Mouse (Mus musculus): ENCODE data around the gene Syce2.

Syce2 gene

DNA sequence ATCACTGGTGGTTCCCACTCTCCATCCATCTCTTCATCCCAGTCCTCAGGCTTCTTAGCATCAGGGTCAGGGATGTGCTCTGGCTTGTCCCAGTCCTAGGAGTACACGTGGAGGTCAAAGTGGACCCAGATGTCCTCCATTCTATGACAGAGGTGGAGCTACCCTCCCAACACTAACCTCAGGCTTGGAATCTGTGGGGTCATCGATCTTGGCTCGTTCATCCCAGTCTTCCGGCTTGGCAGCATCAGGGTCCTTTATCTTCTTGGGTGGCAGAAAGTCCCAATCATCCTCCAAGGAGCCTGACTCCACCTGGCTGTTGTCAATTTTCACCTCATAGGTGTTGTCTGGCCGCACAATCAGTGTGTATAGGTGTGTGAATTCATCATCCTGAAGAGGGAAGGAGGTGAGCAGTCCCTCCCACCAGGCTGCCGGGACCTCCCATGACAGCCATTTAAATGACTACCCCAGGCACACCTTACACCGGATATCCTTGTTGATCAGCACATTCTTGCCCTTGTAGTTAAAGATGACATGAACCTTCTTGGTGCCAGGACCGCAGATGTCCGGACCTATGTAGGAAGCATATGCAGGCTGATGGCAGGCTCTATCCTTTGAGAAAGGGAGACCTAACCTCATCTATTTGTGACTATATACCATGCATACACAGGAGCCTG lies 27.4 kb upstream of the Syce2 start:
- CTCF ChIA-PET, result interaction anchor here (0.6 kb wide), 1 partner anchor 11 kb away, joined by 3 read pairs; no protein-coding TSS in a partner anchor

DNA sequence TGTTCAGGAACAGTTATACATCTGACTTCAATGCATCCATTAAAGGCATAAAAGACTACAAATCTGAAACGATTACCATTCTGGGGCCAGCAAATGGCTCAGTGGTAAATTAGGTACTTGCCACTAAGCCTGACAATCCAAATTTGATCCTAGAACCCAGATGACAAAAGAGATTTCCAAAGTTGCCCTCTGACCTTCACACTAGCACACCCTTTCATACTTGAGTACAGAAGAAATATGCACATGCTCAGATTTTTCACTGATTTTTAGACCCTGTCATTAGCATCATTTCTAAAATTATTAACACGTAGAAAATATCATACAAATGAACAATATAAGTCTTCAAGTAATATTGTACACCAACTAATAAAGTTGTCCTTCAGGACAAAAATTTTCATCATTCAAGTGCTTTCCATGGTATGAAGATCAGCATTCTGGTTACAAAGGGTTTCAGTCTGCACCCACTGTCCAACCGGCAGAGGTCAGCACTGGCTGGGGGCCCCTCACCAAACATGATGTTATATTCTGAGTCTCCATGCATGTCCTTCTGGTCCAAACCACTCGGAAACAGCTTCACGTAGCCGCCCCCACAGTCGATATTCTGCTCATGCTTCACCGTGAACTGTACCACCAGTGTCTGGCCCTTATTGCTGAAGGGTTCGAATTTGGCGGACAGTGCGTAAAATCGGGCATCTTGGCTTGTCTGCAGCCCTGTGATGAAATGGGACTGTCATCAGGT lies 26.4 kb upstream of the Syce2 start:
- CTCF ChIA-PET, result interaction anchor here (0.6 kb wide), 1 partner anchor 218 kb away, joined by 3 read pairs; no protein-coding TSS in a partner anchor

DNA sequence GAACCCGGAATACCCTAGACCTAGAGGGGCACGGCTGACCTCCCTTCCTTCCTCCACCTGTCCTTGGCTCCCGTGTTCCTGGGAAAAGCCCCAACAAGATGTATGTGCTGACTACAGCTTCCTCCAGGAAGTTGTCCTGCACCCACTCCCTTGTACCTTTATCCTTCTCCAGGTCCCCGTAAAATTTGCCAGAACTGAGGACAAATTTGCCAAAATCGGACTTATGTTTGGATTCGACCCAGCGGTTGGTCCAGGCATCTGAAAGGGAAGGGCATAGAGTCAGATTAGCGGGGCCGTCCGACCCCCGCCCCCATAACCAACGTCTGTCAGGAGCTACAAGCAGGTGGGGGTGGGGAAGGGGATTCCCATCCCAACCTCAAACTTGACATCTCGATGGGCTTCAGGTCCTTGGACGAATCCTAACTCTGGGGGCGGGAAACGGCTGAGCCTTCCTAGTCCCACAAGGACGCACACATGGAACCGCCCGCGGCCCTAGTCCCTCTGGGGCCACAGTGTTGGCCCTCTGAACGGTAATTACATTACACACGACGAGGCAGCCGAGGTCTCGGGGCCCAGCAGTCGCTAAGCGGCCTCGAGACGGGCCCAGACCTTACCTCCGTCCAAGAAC lies 25.7 kb upstream of the Syce2 start:
- CTCF ChIA-PET, result no interaction called here

DNA sequence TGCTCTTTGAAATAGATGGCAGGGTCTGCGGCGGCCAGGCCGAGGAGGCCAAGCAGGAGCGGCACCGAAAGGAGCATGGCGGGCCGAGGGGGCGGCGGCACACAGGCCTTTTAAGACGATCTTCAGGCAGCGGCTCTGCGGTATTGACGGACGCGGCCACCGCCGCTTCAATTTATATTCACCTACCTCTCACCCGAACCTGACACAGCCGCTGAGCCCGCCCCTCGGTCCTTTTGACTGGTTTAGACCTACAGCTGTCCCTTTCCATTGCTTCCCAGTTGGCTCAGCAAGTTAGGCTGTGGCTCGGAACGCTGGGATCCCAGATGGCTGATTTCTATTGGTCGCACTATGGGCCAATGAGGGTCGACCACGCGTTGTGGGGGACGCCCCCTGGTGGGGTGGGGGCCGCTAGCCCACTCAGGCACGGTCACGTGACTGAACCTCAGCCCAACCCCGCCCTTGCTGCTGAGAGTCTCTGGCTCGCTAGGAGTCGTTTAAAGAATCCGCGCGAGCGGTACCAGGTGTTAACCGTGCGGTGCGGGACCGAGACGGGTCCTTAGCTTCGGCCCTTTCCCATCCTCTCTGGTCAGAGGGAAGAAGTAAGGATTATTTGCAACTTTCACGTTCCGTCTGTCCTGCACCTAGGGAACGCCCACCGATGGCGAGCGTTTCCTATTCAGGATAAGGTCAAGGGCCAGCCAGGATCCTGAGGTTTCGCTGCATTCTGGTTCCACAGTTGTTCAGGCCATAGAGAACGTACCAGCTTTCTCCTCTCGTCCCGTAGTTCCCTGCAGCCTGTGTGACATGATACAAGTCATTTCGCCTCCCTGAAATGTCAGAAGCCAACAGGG lies 25.0 kb upstream of the Syce2 start, which contains the start of gene Calr:
Calr (minus strand) TSS at position 213 of the 851 bp plus-strand sequence.
- CTCF ChIA-PET, result interaction anchor here (0.7 to 2.0 kb wide), 2 partner anchors 25 to 41 kb away, joined by 5 read pairs; partner anchors contain the start of gene Syce2

- CTCF ChIA-PET, result interaction anchor here (0.6 to 2.0 kb wide), 4 partner anchors 24 to 191 kb away, joined by 3 to 7 read pairs (median 5); partner anchors contain the start of gene Syce2
These were observed 24.1 kb upstream of the Syce2 start for GRCm38 (mm10) chr8:84847684-84848435.

GRCm38 (mm10) chr8:84856434-84856833 lies 15.5 kb upstream of the Syce2 start:
- CTCF ChIA-PET, result interaction anchor here (0.6 to 0.7 kb wide), 2 partner anchors 14 to 168 kb away, joined by 3 to 5 read pairs; no protein-coding TSS in a partner anchor

DNA sequence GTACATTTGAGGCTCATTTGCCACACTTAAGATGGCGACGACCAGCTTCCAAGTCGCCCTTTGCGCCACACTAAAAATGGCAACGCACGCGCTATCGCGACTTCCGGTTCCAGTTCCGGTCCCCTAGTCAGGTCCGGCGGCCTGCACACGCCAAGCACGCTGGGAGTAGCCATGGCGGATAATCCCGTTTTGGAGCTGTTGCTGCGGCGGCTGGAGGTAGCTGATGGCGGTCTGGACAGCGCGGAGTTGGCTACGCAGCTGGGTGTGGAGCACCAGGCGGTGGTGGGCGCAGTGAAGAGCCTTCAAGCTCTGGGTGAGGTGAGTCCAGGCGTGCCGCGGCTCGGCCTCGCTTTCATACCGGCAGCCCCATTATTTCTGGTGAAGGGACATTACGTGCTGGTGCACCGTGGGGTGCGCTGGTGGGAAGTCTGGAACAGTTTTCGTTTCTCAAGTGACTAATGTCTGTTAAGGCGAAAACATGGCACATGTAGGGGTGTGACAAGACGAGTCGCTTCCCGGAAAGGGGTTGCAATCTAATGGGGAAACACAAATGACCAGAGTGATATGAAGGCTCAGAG lies 15.0 kb upstream of the Syce2 start, which contains the start of gene Farsa:
Farsa (plus strand) TSS at position 126 of the 578 bp plus-strand sequence.
- CTCF ChIA-PET, result interaction anchor here (0.6 to 0.7 kb wide), 2 partner anchors 15 to 167 kb away, joined by 3 to 5 read pairs; no protein-coding TSS in a partner anchor

- CTCF ChIA-PET, result interaction anchor here (1.0 to 1.6 kb wide), 6 partner anchors 10 to 117 kb away, joined by 3 to 5 read pairs (median 3); partner anchors contain the start of genes Calr and Klf1
These were observed 526 bp downstream of the Syce2 start for GRCm38 (mm10) chr8:84872309-84872965.

- CTCF ChIA-PET, result no interaction called here
These were observed 1.1 kb downstream of the Syce2 start for GRCm38 (mm10) chr8:84873016-84873415.

- CTCF ChIA-PET, result interaction anchor here (1.0 kb wide), 1 partner anchor 29 kb away, joined by 3 read pairs; no protein-coding TSS in a partner anchor
These were observed 2.4 kb downstream of the Syce2 start for GRCm38 (mm10) chr8:84874339-84874738.

- CTCF ChIA-PET, result interaction anchor here (0.6 kb wide), 1 partner anchor 9 kb away, joined by 3 read pairs; no protein-coding TSS in a partner anchor
These were observed 5.6 kb downstream of the Syce2 start for GRCm38 (mm10) chr8:84877297-84878035.

DNA sequence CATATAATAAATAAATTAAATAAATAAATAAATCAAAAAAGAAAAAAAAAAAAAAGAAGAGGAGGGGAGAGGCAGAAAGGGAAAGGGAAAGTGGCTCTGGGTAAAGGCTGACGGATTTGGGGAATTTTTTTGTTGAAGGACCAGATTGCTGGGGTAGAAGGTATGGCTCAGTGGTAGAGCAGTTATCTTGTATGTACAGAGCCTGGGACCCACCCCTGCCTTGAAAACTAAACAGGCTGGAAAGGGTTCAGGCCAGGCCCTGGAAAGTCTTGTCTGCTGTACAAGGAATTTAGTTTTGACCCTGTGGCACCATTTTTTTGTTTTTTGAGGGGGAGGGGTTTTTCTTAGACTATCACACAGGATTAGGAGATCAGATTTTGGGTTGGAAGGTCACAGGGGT lies 7.0 kb downstream of the Syce2 start:
- CTCF ChIA-PET, result interaction anchor here (0.7 kb wide), 1 partner anchor 74 kb away, joined by 7 read pairs; no protein-coding TSS in a partner anchor

- CTCF ChIA-PET, result no interaction called here
These were observed 12.8 kb downstream of the Syce2 start for GRCm38 (mm10) chr8:84884728-84885127.

DNA sequence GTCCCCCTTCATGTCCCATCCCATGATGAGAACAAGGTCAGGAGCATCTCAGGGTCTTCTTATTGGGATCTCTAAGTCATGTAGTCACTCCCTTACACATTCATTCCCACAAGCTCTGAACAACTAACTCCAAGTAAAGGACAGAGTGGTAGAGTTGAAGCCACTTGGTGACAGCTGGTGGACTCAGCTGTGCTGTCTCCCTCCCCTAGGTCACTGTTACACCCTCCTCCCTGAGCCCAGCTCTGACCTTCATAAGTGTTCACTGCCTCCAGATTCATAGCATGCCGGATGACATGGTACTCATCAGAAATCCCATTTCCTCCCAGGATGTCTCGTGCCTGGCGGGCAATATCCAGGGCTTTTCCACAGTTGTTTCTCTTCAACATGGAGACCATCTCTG lies 16.4 kb downstream of the Syce2 start:
- CTCF ChIA-PET, result interaction anchor here (0.6 kb wide), 1 partner anchor 41 kb away, joined by 5 read pairs; no protein-coding TSS in a partner anchor

GRCm38 (mm10) chr8:84889141-84889540 lies 17.2 kb downstream of the Syce2 start:
- CTCF ChIA-PET, result no interaction called here

- CTCF ChIA-PET, result interaction anchor here (0.7 to 1.2 kb wide), 3 partner anchors 10 to 947 kb away, joined by 3 to 5 read pairs (median 3); partner anchors contain the start of genes Itfg1 and Phkb
These were observed 21.2 kb downstream of the Syce2 start for GRCm38 (mm10) chr8:84892993-84893708.

- CTCF ChIA-PET, result interaction anchor here (0.7 to 1.2 kb wide), 3 partner anchors 9 to 947 kb away, joined by 3 to 5 read pairs (median 3); partner anchors contain the start of genes Itfg1 and Phkb
These were observed 21.8 kb downstream of the Syce2 start, which contains the start of gene Gcdh for GRCm38 (mm10) chr8:84893709-84894134. Gene Gcdh (minus strand): TSS chr8:84893921.

Data from spleen, embryonic (tissue).